In genomic region chr10:126679224-126680120, GRCm38 (mm10) we compare ENCODE assay signal across 8 mouse cellular contexts.
DNase-seq lines count a peak whose midpoint lies in the region; ATAC-seq and TF ChIP-seq lines count a peak whose summit lies in the region.
"Had no signal": no experiment of that assay in that cellular context is flagged by ENCODE, and none has a peak within 500 bp of the region (broad histone marks: within the 10 kb centered on the region; RNA-seq: fewer than 3 reads in every experiment).

No protein-coding gene starts in this region.

- H3K4me2 ChIP-seq in lung, postnatal 0 days (replicated peaks; ENCODE audit: low read depth, low read length), result no peak overlapping the region
- H3K4me2 ChIP-seq: limb, embryonic 12.5 days had no signal

- WGBS in lung, postnatal 0 days, result 29% methylated on average over 25 of the region's 25 CpGs
- WGBS in lung, adult 2 months, result 27% methylated on average over 25 of the region's 25 CpGs

- peak; percentile 27 for TF ChIP-seq CTCF in lung, postnatal 0 days (IDR thresholded peaks at IDR 0.05)
- TF ChIP-seq CTCF in lung, adult 2 months (IDR thresholded peaks at IDR 0.05; ENCODE audit: insufficient read depth, low read length), result no peak
- peak; percentile 29; the same call in 1 of the 2 replicates for TF ChIP-seq CTCF in embryonic fibroblast, embryonic 13.5 days (IDR thresholded peaks at IDR 0.05; ENCODE audit: borderline replicate concordance, insufficient read depth, low read length)

- H3K9me3 ChIP-seq in lung, postnatal 0 days (ENCODE audit: low read length), result no peaks in the 10 kb centered on the region
- H3K9me3 ChIP-seq: limb, embryonic 12.5 days had no signal

- no peaks in the 10 kb centered on the region for H3K36me3 ChIP-seq in lung, postnatal 0 days (ENCODE audit: insufficient read depth, low read length)
- H3K36me3 ChIP-seq: limb, embryonic 12.5 days had no signal

- H3K4me3 ChIP-seq in lung, postnatal 0 days (ENCODE audit: low read depth, low read length), result no peak overlapping the region
- no peak overlapping the region for H3K4me3 ChIP-seq in lung, adult 2 months (replicated peaks; ENCODE audit: extremely low read depth, low read depth, low read length)
- H3K4me3 ChIP-seq in embryonic fibroblast, embryonic 13.5 days (ENCODE audit: insufficient read depth, low read length), result no peak overlapping the region
- H3K4me3 ChIP-seq: limb, embryonic 12.5 days had no signal

- H3K9ac ChIP-seq in lung, postnatal 0 days (replicated peaks; ENCODE audit: low read depth), result no peak overlapping the region
- H3K9ac ChIP-seq: limb, embryonic 12.5 days had no signal

- H3K27me3 ChIP-seq in lung, postnatal 0 days (replicated peaks; ENCODE audit: insufficient read depth, low read length), result no peaks in the 10 kb centered on the region

- H3K4me1 ChIP-seq in lung, postnatal 0 days (ENCODE audit: insufficient read depth, low read depth, low read length), result no peaks in the 10 kb centered on the region
- H3K4me1 ChIP-seq in lung, adult 2 months (ENCODE audit: control insufficient read depth, insufficient read depth, low read length), result no peaks in the 10 kb centered on the region
- no peaks in the 10 kb centered on the region for H3K4me1 ChIP-seq in embryonic fibroblast, embryonic 13.5 days (ENCODE audit: control insufficient read depth, insufficient read depth, low read length)
- H3K4me1 ChIP-seq: limb, embryonic 12.5 days had no signal

- ATAC-seq in lung, postnatal 0 days, result no peak
- ATAC-seq in erythroblast, adult 5-6 weeks (replicated peaks; ENCODE audit: low FRiP score, poor library complexity, severe bottlenecking), result no peak

- TF ChIP-seq EP300 in lung, postnatal 0 days (IDR thresholded peaks at IDR 0.05), result no peak

- TF ChIP-seq POLR2A in lung, adult 2 months (IDR thresholded peaks at IDR 0.05; ENCODE audit: borderline replicate concordance, extremely low read depth, low read depth, low read length), result no peak
- TF ChIP-seq POLR2A in embryonic fibroblast, embryonic 13.5 days (IDR thresholded peaks at IDR 0.05; ENCODE audit: low read depth, low read length), result no peak

- DNase-seq in lung, postnatal 0 days (ENCODE audit: low spot score), result no peak
- DNase-seq in lung, adult 2 months, result no peak
- DNase-seq in layer of hippocampus, postnatal 10 days (ENCODE audit: low spot score in 2 of 2), result peak; percentile 27 to 51
- DNase-seq in right cerebral cortex, postnatal 4 days, result peak; percentile 51
- DNase-seq in kidney, adult 9 months, result no peak

- no peak overlapping the region for H3K27ac ChIP-seq in lung, postnatal 0 days (ENCODE audit: low read length)
- H3K27ac ChIP-seq in embryonic fibroblast, embryonic 13.5 days (ENCODE audit: insufficient read depth, low read length), result no peak overlapping the region
- H3K27ac ChIP-seq: limb, embryonic 12.5 days had no signal

Comparison
In these comparisons a context has a peak if more than half of its experiments do, and no peak if none do; other contexts are left out.
1. DNase-seq: peak in layer of hippocampus, postnatal 10 days (2 of 2) and right cerebral cortex, postnatal 4 days (single experiment); none in lung, postnatal 0 days (single experiment), lung, adult 2 months (single experiment) and kidney, adult 9 months (single experiment).